Mouse (Mus musculus) ES-E14 (cell line): ENCODE measurements around the gene Saa1.

Experiments
- CHD2 ChIP-seq: IDR thresholded peaks from 2 replicates; pipeline ENCODE4 v1.6.1; 2014; ENCODE audit warnings: mild to moderate bottlenecking, low read depth, low read length, inconsistent platforms
- HCFC1 ChIP-seq: IDR thresholded peaks from 2 replicates; pipeline ENCODE4 v1.6.1; 2012; ENCODE audit warnings: low read length, inconsistent platforms, borderline replicate concordance; ENCODE audit not compliant: insufficient read depth
- MAFK ChIP-seq: IDR thresholded peaks from 2 replicates; pipeline ENCODE4 v1.6.1; 2014; ENCODE audit warnings: mild to moderate bottlenecking, low read depth, low read length, inconsistent platforms; ENCODE audit not compliant: insufficient read depth
- ZNF384 ChIP-seq: IDR thresholded peaks from 2 replicates; pipeline ENCODE4 v1.6.1; 2012; ENCODE audit warnings: low read depth, low read length, inconsistent platforms

- TF ChIP-seq CHD2 (no peak), ZNF384 (no peak), MAFK (no peak), HCFC1 (no peak)
Measured at GRCm38 (mm10) chr7:46723354-46723753, 19.4 kb downstream of the Saa1 start.
